Mouse (Mus musculus) neural tube, embryonic 10.5 days (tissue): ENCODE data around the gene Rgs12.

ENCODE experiments used
- DNase-seq: peaks from one replicate; pipeline ENCODE4 v3.0.0-alpha.2; 2017; ENCODE audit warnings: low spot score; ENCODE audit errors: extremely low spot score

Rgs12 gene

GRCm38 (mm10) chr5:35076369-35076768 is 127.1 kb downstream of the Rgs12 start:
- no peak for DNase-seq

GRCm38 (mm10) chr5:35079101-35079500 is 129.9 kb downstream of the Rgs12 start:
- DNase-seq: no peak

DNA sequence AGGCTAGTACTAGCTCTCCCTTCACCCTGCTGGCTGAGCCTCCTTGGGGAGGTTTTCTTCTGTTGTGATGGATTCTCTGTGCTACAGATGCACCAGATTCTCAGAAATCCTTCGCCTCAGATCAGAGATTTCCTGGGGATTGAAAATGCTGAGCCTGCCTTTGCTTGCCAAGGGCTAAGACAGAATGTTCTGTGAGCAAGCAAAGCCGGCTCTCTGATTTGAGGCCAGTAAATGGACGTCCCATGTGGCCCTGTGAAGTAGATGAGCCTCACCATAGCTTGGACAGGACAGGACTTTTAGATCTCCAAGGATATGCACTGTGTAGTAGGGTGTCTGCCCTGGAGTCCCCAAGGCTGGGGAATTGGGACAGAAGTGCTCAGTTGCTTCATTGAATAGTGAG is 135.7 kb downstream of the Rgs12 start:
- no peak for DNase-seq

DNA sequence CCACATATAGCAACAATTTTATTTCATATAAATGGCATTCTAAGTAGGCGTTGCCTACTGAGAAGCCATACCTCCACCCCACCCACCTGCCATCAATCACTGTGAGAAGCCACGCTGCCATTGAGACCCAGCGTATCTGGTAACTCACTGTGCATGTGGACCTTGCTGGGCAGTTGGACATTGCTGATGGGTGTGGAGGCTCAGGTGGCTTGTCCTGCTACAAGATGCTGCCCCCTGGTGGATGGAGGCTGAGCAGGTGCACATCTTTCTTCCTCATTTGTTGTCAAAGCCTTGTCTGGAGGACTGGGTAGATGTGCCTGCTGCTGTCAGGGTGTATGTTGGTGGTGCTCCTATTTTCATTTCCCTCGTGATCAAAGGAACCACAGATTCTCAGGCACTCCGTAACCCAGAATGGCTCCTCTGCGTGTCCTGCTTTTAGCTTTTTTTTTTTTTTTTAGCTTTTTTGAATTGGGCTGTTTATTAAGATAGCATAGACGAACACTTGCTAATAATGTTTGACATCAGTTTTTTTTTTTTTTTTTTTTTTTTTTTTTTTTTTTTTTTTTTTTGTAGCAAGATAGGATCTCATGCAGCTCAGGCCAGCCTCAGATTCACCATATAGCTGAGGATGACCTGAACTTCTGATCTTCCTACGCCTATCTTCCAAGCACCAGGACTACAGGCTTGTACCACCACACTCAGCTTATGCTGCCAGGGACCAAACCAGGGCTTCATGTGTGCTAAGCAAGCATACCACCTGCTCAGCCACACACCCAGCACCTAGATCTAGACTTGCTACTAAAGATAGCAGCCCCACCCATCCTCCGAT is 139.8 kb downstream of the Rgs12 start:
- peak; percentile 57 for DNase-seq
